Mouse (Mus musculus) intestine, postnatal 0 days (tissue): ENCODE measurements around the gene Tmem140. TPM values are rescaled to one million over a fixed set of nuclear protein-coding genes. Genes with fewer than 3 reads are reported as not detected.
A peak's percentile ranks its signal among the peaks of the same experiment; 100 is the strongest.

ENCODE experiments used
- ATAC-seq: fragments of 200-750 bp; cut with Nextera tagmentation; 2 replicates; pipeline ENCODE4 v1.8.0; 2017; ENCODE audit warnings: mild to moderate bottlenecking, moderate TSS enrichment, moderate library complexity
- H3K27ac ChIP-seq: fragments of 300-500 bp; sonication (generic); 2 replicates; pipeline ENCODE4 v1.5.1; 2014; ENCODE audit warnings: mild to moderate bottlenecking, low read depth, low read length, moderate library complexity
- H3K27me3 ChIP-seq: fragments of 300-500 bp; sonication (generic); replicated peaks from 2 replicates; pipeline ENCODE4 v1.6.1; 2014; ENCODE audit warnings: low read length, mixed read lengths; ENCODE audit not compliant: control insufficient read depth, insufficient read depth
- H3K36me3 ChIP-seq: fragments of 300-500 bp; sonication (generic); 2 replicates; pipeline ENCODE4 v1.6.1; 2014; ENCODE audit warnings: mild to moderate bottlenecking, moderate library complexity; ENCODE audit not compliant: control insufficient read depth, insufficient read depth
- H3K4me1 ChIP-seq: fragments of 300-500 bp; sonication (generic); replicated peaks from 2 replicates; pipeline ENCODE4 v1.6.1; 2014; ENCODE audit warnings: antibody characterized with exemption, low read length, mixed read lengths; ENCODE audit not compliant: control insufficient read depth, insufficient read depth
- H3K4me2 ChIP-seq: fragments of 300-500 bp; sonication (generic); replicated peaks from 2 replicates; pipeline ENCODE4 v1.6.1; 2014; ENCODE audit warnings: low read depth, mild to moderate bottlenecking, moderate library complexity
- H3K4me3 ChIP-seq: fragments of 300-500 bp; sonication (generic); 2 replicates; pipeline ENCODE4 v1.5.1; 2014; ENCODE audit warnings: low read depth, low read length
- H3K9ac ChIP-seq: fragments of 300-500 bp; sonication (generic); 2 replicates; pipeline ENCODE4 v1.6.1; 2014; ENCODE audit warnings: mild to moderate bottlenecking, low read depth, low read length
- H3K9me3 ChIP-seq: fragments of 300-500 bp; sonication (generic); 2 replicates; pipeline ENCODE4 v1.6.1; 2016; ENCODE audit warnings: mixed run types; ENCODE audit not compliant: control insufficient read depth
- CTCF ChIP-seq: sonication (generic); IDR thresholded peaks from 2 replicates; pipeline ENCODE4 v1.5.1; 2016; ENCODE audit warnings: low read depth, mild to moderate bottlenecking, control low read depth, antibody characterized with exemption, moderate library complexity
- WGBS: fragments of 180-500 bp; shearing (Covaris S2); extraction: QIAGEN DNeasy Blood & Tissue Kit; methylation state at CpG from one replicate; pipeline ENCODE4 v1.1.7; 2014; 5-methylcytosine and 5-hydroxymethylcytosine counted together
- polyA plus RNA-seq: library from polyadenylated mRNA; unstranded; fragments of >200 nt; fragmentation: Nextera tagmentation; extraction: Ambion mirVana; gene quantifications from 2 replicates; pipeline ENCODE4 v1.2.1, GENCODE M21; 2015

The Tmem140 gene
- polyA plus RNA-seq, 1 experiment from 2014 or later: 25.0 TPM

DNA sequence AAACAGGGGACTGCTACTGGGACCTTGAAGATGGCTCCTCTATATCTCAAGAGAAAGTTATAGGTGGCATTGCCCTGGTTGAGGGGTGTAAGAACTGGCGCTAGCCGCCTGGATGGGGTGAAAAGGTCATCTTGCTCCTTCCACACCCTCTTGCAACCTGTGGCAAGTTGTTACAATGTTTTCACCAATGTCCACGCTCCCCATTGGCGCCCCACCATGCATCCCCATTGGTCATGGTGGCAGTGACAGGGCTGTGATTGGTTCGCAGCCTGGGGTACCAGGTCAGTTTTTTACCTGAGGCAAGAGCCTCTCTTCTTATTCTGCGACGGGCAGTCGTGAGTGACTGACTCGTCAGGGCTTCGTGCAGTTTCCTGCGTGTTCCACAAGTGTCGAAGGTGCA is 57.7 kb downstream of the Tmem140 start:
- no peak for TF ChIP-seq CTCF
- H3K36me3 ChIP-seq: no peaks in the 10 kb centered on the region
- WGBS: 94% methylated on average over 12 of the region's 12 CpGs
- H3K27ac ChIP-seq: no peak overlapping the region
- no peak overlapping the region for H3K4me3 ChIP-seq
- H3K4me1 ChIP-seq: no peaks in the 10 kb centered on the region
- H3K9ac ChIP-seq: no peak overlapping the region
- no peaks in the 10 kb centered on the region for H3K27me3 ChIP-seq
- ATAC-seq: no peak
- H3K4me2 ChIP-seq: no peak overlapping the region
- H3K9me3 ChIP-seq: no peaks in the 10 kb centered on the region

DNA sequence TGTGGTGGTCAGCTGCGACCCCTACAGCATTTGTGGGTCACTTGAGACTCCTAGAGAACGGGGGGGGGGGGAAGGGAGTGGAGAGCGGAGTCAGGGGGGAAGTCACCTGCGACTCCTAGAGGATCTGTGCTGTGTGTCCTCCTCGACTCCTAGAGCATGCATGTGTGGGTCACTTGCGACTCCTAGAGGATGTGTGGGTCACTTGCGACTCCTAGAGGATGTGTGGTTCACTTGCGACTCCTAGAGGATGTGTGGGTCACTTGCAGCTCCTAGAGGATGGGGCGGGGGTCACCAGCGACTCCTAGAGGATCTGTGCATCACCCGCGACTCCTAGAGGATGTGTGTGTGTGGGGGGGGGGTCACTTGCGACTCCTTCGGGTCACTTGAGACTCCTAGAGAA is 59.0 kb downstream of the Tmem140 start:
- Histone ChIP-seq H3K9ac (no peak overlapping the region), H3K4me1 (no peaks in the 10 kb centered on the region), H3K4me3 (no peak overlapping the region), H3K36me3 (no peaks in the 10 kb centered on the region), H3K4me2 (no peak overlapping the region), H3K9me3 (no peaks in the 10 kb centered on the region), H3K27me3 (no peaks in the 10 kb centered on the region), H3K27ac (no peak overlapping the region)
- 66% methylated on average over 14 of the region's 14 CpGs for WGBS
- ATAC-seq: peak; percentile 39; the same call in 1 of the 2 replicates
- TF ChIP-seq CTCF: peak; percentile 96

Other genes starting within 250 kb of the Tmem140 start
- 4.7 and 5.2 TPM in 2 replicates for gene Agbl3, start 82.7 kb upstream of the Tmem140 start, polyA plus RNA-seq
- 6.2 and 6.8 TPM in 2 replicates for gene Cyren, start 14.9 kb downstream of the Tmem140 start, polyA plus RNA-seq
- 5.7 and 6.9 TPM in 2 replicates for gene Wdr91, start 47.7 kb downstream of the Tmem140 start, polyA plus RNA-seq
- not detected in 2 replicates for gene Stra8, start 57.0 kb downstream of the Tmem140 start, polyA plus RNA-seq
- gene Slc23a4, start 125.3 kb downstream of the Tmem140 start, polyA plus RNA-seq: 7.4 and 7.7 TPM in 2 replicates